Mouse (Mus musculus): ENCODE measurements around the gene Stra6. TPM values are rescaled to one million over a fixed set of nuclear protein-coding genes. Genes with fewer than 3 reads are reported as not detected.

The Stra6 gene
- polyA plus RNA-seq, 1 experiment from 2014 or later = 7.7 TPM

- no peak for ATAC-seq
- Histone ChIP-seq H3K9me3 (replicated peaks) (no peaks in the 10 kb centered on the region), H3K4me2 (no peak overlapping the region), H3K9ac (no peak overlapping the region), H3K36me3 (ENCODE audit: poor library complexity, severe bottlenecking) (no peaks in the 10 kb centered on the region), H3K4me1 (peaks cover 41% of the 10 kb centered on the region), H3K27ac (no peak overlapping the region), H3K27me3 (peaks cover 6% of the 10 kb centered on the region; the same call in 1 of the 2 replicates), H3K4me3 (no peak overlapping the region)
- 88% methylated on average over 4 of the region's 4 CpGs for WGBS
These were observed 26.6 kb upstream of the Stra6 start for GRCm38 (mm10) chr9:58036961-58037360.

- Histone ChIP-seq H3K27me3 (peaks cover 6% of the 10 kb centered on the region; the same call in 1 of the 2 replicates), H3K4me2 (no peak overlapping the region), H3K9ac (no peak overlapping the region), H3K9me3 (replicated peaks) (no peaks in the 10 kb centered on the region), H3K27ac (peak overlapping the region; percentile 57), H3K4me1 (peaks cover 57% of the 10 kb centered on the region), H3K36me3 (ENCODE audit: poor library complexity, severe bottlenecking) (no peaks in the 10 kb centered on the region), H3K4me3 (no peak overlapping the region)
- ATAC-seq = peak; percentile 87
- 20% methylated on average over 19 of the region's 19 CpGs for WGBS
These were observed 25.0 kb upstream of the Stra6 start for GRCm38 (mm10) chr9:58038500-58039168.

GRCm38 (mm10) chr9:58040977-58041376 is 22.6 kb upstream of the Stra6 start:
- Histone ChIP-seq H3K9me3 (replicated peaks) (no peaks in the 10 kb centered on the region), H3K36me3 (ENCODE audit: poor library complexity, severe bottlenecking) (no peaks in the 10 kb centered on the region), H3K4me3 (no peak overlapping the region), H3K4me2 (no peak overlapping the region), H3K27ac (peak overlapping the region; percentile 78), H3K4me1 (peaks cover 81% of the 10 kb centered on the region), H3K9ac (peak overlapping the region; percentile 34; the same call in 1 of the 2 replicates), H3K27me3 (peaks cover 6% of the 10 kb centered on the region; the same call in 1 of the 2 replicates)
- peak; percentile 25 for ATAC-seq
- 4% methylated on average over 4 of the region's 4 CpGs for WGBS

GRCm38 (mm10) chr9:58042391-58042790 is 21.2 kb upstream of the Stra6 start:
- Histone ChIP-seq H3K4me1 (peaks cover 95% of the 10 kb centered on the region), H3K36me3 (ENCODE audit: poor library complexity, severe bottlenecking) (no peaks in the 10 kb centered on the region), H3K4me3 (no peak overlapping the region), H3K27me3 (peaks cover 6% of the 10 kb centered on the region; the same call in 1 of the 2 replicates), H3K27ac (peak overlapping the region; percentile 78), H3K9ac (peak overlapping the region; percentile 23; the same call in 1 of the 2 replicates), H3K9me3 (replicated peaks) (no peaks in the 10 kb centered on the region), H3K4me2 (no peak overlapping the region)
- ATAC-seq = no peak
- WGBS = 12% methylated on average over 10 of the region's 10 CpGs

GRCm38 (mm10) chr9:58043496-58044017 is 20.0 kb upstream of the Stra6 start:
- no peaks in the 10 kb centered on the region for H3K9me3 ChIP-seq (replicated peaks)
- peak overlapping the region; percentile 98 for H3K27ac ChIP-seq
- no peaks in the 10 kb centered on the region for H3K36me3 ChIP-seq (ENCODE audit: poor library complexity, severe bottlenecking)
- H3K4me1 ChIP-seq = peaks cover 99% of the 10 kb centered on the region
- WGBS = 72% methylated on average over 10 of the region's 10 CpGs
- H3K4me3 ChIP-seq = no peak overlapping the region
- H3K27me3 ChIP-seq = no peaks in the 10 kb centered on the region
- no peak for ATAC-seq
- H3K9ac ChIP-seq = no peak overlapping the region
- H3K4me2 ChIP-seq = no peak overlapping the region

GRCm38 (mm10) chr9:58044828-58045227 is 18.8 kb upstream of the Stra6 start:
- Histone ChIP-seq H3K36me3 (ENCODE audit: poor library complexity, severe bottlenecking) (no peaks in the 10 kb centered on the region), H3K4me2 (0 out of 2 replicates have a peak overlapping the region, but pooled peaks have one; percentile 1), H3K27me3 (no peaks in the 10 kb centered on the region), H3K27ac (peak overlapping the region; percentile 98), H3K9me3 (replicated peaks) (no peaks in the 10 kb centered on the region), H3K9ac (0 out of 2 replicates have a peak overlapping the region, but pooled peaks have one; percentile 10), H3K4me3 (no peak overlapping the region), H3K4me1 (peaks cover 99% of the 10 kb centered on the region)
- ATAC-seq = peak; percentile 36; the same call in 1 of the 2 replicates
- 6% methylated on average over 10 of the region's 10 CpGs for WGBS

GRCm38 (mm10) chr9:58045646-58046045 is 17.9 kb upstream of the Stra6 start:
- peak overlapping the region; percentile 98 for H3K27ac ChIP-seq
- WGBS = 7% methylated on average over 4 of the region's 4 CpGs
- no peaks in the 10 kb centered on the region for H3K27me3 ChIP-seq
- no peak for ATAC-seq
- H3K9me3 ChIP-seq (replicated peaks) = no peaks in the 10 kb centered on the region
- H3K36me3 ChIP-seq (ENCODE audit: poor library complexity, severe bottlenecking) = no peaks in the 10 kb centered on the region
- H3K4me1 ChIP-seq = peaks cover 98% of the 10 kb centered on the region
- H3K9ac ChIP-seq = peak overlapping the region; percentile 27; the same call in 1 of the 2 replicates
- no peak overlapping the region for H3K4me2 ChIP-seq
- no peak overlapping the region for H3K4me3 ChIP-seq

- H3K27ac ChIP-seq = peak overlapping the region; percentile 98; the same call in 1 of the 2 replicates
- no peak for ATAC-seq
- 87% methylated on average over 10 of the region's 10 CpGs for whole genome bisulfite sequencing
These were observed 16.5 kb upstream of the Stra6 start for GRCm38 (mm10) chr9:58047061-58047460.

GRCm38 (mm10) chr9:58048621-58049020 is 15.0 kb upstream of the Stra6 start:
- Histone ChIP-seq H3K4me2 (peak overlapping the region; percentile 40), H3K4me3 (no peak overlapping the region), H3K9ac (peak overlapping the region; percentile 53), H3K9me3 (replicated peaks) (no peaks in the 10 kb centered on the region), H3K27ac (peak overlapping the region; percentile 98), H3K4me1 (peaks cover 96% of the 10 kb centered on the region), H3K36me3 (ENCODE audit: poor library complexity, severe bottlenecking) (no peaks in the 10 kb centered on the region), H3K27me3 (no peaks in the 10 kb centered on the region)
- WGBS = under 1% methylated on average over 6 of the region's 6 CpGs
- peak; percentile 66 for ATAC-seq

More at GRCm38 (mm10) chr9:58047061-58047460, 16.5 kb upstream of the Stra6 start:
- Histone ChIP-seq H3K4me3 (no peak overlapping the region), H3K27me3 (no peaks in the 10 kb centered on the region), H3K36me3 (ENCODE audit: poor library complexity, severe bottlenecking) (no peaks in the 10 kb centered on the region), H3K9ac (no peak overlapping the region), H3K9me3 (replicated peaks) (no peaks in the 10 kb centered on the region), H3K4me2 (no peak overlapping the region), H3K4me1 (peaks cover 96% of the 10 kb centered on the region)

- Histone ChIP-seq H3K9me3 (replicated peaks) (no peaks in the 10 kb centered on the region), H3K4me2 (peak overlapping the region; percentile 40), H3K4me1 (peaks cover 96% of the 10 kb centered on the region), H3K4me3 (no peak overlapping the region), H3K36me3 (ENCODE audit: poor library complexity, severe bottlenecking) (no peaks in the 10 kb centered on the region), H3K27ac (peak overlapping the region; percentile 98), H3K27me3 (no peaks in the 10 kb centered on the region), H3K9ac (peak overlapping the region; percentile 53)
- ATAC-seq = peak; percentile 14; the same call in 1 of the 2 replicates
- 7% methylated on average over 6 of the region's 6 CpGs for WGBS
These were observed 14.4 kb upstream of the Stra6 start for GRCm38 (mm10) chr9:58049186-58049585.

GRCm38 (mm10) chr9:58049861-58050260 is 13.7 kb upstream of the Stra6 start:
- H3K27me3 ChIP-seq = no peaks in the 10 kb centered on the region
- H3K27ac ChIP-seq = peak overlapping the region; percentile 98
- no peak for ATAC-seq
- H3K4me3 ChIP-seq = no peak overlapping the region
- no peaks in the 10 kb centered on the region for H3K36me3 ChIP-seq (ENCODE audit: poor library complexity, severe bottlenecking)
- 0 out of 2 replicates have a peak overlapping the region, but pooled peaks have one; percentile 53 for H3K9ac ChIP-seq
- 74% methylated on average over 7 of the region's 7 CpGs for WGBS
- H3K9me3 ChIP-seq (replicated peaks) = no peaks in the 10 kb centered on the region
- H3K4me2 ChIP-seq = no peak overlapping the region
- peaks cover 96% of the 10 kb centered on the region for H3K4me1 ChIP-seq

GRCm38 (mm10) chr9:58051937-58052336 is 11.7 kb upstream of the Stra6 start:
- no peak for ATAC-seq
- Histone ChIP-seq H3K4me2 (no peak overlapping the region), H3K36me3 (ENCODE audit: poor library complexity, severe bottlenecking) (no peaks in the 10 kb centered on the region), H3K9me3 (replicated peaks) (no peaks in the 10 kb centered on the region), H3K4me3 (no peak overlapping the region), H3K27ac (peak overlapping the region; percentile 76), H3K9ac (peak overlapping the region; percentile 16), H3K27me3 (no peaks in the 10 kb centered on the region), H3K4me1 (peaks cover 92% of the 10 kb centered on the region)
- WGBS = 32% methylated on average over 5 of the region's 5 CpGs
